Mouse (Mus musculus) testis, postnatal 14 days (tissue): Measurements from ENCODE around the gene Gm10134.
"Not testable (repeated sequence)": the region's sequence is repeated elsewhere in the genome, so short reads cannot be mapped to it uniquely, and the experiment has no call there.

ENCODE experiments used
- DNase-seq: peaks from one replicate; pipeline ENCODE4 v3.0.0; 2021; ENCODE audit warnings: low spot score

Gm10134 gene

GRCm38 (mm10) chr2:28505795-28506194 is at the start of gene Gm10134:
Gene Gm10134 (plus strand): TSS chr2:28506095.
- no peak for DNase-seq

- DNase-seq: no peak
These were observed 49.3 kb upstream of the Gm10134 start for GRCm38 (mm10) chr2:28456616-28457015.

GRCm38 (mm10) chr2:28463919-28464318 is 42.0 kb upstream of the Gm10134 start:
- DNase-seq: peak; percentile 68

GRCm38 (mm10) chr2:28464919-28465318 is 41.0 kb upstream of the Gm10134 start:
- DNase-seq: no peak

- DNase-seq: peak; percentile 76
These were observed 39.9 kb upstream of the Gm10134 start, which contains the start of gene 1700007K13Rik for GRCm38 (mm10) chr2:28465836-28466518. Gene 1700007K13Rik (minus strand): TSS chr2:28466332.

- DNase-seq: peak; percentile 89
These were observed 37.9 kb upstream of the Gm10134 start, which contains the start of gene Mrps2 for GRCm38 (mm10) chr2:28467860-28468485. Gene Mrps2 (plus strand): TSS chr2:28468066.

- no peak for DNase-seq
These were observed 37.2 kb upstream of the Gm10134 start for GRCm38 (mm10) chr2:28468486-28469225.

GRCm38 (mm10) chr2:28469461-28469860 is 36.4 kb upstream of the Gm10134 start:
- no peak for DNase-seq

GRCm38 (mm10) chr2:28470591-28470990 is 35.3 kb upstream of the Gm10134 start:
- DNase-seq: no peak

GRCm38 (mm10) chr2:28472011-28472410 is 33.9 kb upstream of the Gm10134 start:
- DNase-seq: not testable (repeated sequence)

GRCm38 (mm10) chr2:28477993-28478392 is 27.9 kb upstream of the Gm10134 start:
- DNase-seq: not testable (repeated sequence)

- DNase-seq: peak; percentile 41
These were observed 26.4 kb upstream of the Gm10134 start for GRCm38 (mm10) chr2:28479208-28480204.

- DNase-seq: no peak
These were observed 22.0 kb upstream of the Gm10134 start for GRCm38 (mm10) chr2:28483861-28484260.

- DNase-seq: no peak
These were observed 11.4 kb upstream of the Gm10134 start for GRCm38 (mm10) chr2:28494521-28494920.

- DNase-seq: no peak
These were observed 10.6 kb upstream of the Gm10134 start for GRCm38 (mm10) chr2:28495207-28495756.

GRCm38 (mm10) chr2:28495801-28496595 is 9.9 kb upstream of the Gm10134 start:
- DNase-seq: no peak

- DNase-seq: no peak
These were observed 9.2 kb upstream of the Gm10134 start, which contains the start of gene Gbgt1 for GRCm38 (mm10) chr2:28496671-28497070. Gene Gbgt1 (plus strand): TSS chr2:28496891.

- no peak for DNase-seq
These were observed 8.3 kb upstream of the Gm10134 start for GRCm38 (mm10) chr2:28497561-28497960.

GRCm38 (mm10) chr2:28498431-28498830 is 7.5 kb upstream of the Gm10134 start:
- DNase-seq: no peak

GRCm38 (mm10) chr2:28502987-28503386 is 2.9 kb upstream of the Gm10134 start:
- DNase-seq: no peak
